Mouse (Mus musculus): ENCODE results near the gene Spop.

Gene Spop

DNA sequence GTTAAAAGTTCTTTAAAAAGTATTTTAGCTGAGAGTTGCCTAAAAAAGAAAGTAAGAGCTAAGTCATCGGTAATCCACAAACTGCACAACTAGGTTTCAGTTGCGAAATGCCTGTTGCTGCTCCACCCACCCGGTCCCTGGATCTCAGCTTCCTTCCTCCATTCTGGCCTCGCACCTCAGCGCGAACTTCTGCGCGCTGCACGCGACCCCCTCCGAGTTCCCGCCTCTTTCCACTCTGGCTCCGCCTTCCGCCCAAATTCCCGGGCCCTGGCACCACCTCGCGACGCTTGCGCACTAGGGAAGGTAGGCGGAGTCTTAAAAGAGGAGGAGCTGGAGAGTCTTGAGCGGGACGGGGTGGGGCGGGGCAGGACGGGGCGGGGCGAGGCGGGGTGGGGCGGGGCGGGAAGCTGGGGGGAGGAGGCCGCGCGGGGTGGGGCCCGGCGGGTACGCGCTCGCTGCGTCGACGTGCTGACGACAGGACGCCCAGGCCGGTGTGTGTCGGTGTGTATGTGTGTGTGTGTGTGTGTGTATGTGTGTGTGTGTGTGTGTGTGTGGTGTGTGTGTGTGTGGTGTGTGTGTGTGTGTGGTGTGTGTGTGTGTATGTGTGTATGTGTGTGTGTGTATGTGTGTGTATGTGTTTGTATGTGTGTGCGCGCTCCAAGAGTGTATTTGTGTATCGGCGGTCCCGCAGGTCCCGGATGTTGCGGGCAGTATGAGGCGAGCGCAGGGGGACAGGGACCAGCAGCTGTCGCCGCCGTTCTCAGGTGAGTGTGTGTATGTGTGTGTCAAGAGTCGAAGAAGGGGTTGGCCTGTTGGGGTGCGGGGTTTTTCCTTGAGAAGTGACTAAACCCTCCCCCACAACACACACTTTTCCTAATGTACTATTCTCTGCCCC, at the start of gene Spop:
Gene Spop, plus strand, starts transcription at position 440 of the 895 bp plus-strand sequence.
- DNase-seq (ENCODE audit: low spot score in 2 of 2) = peak; percentile 92 to 94

DNA sequence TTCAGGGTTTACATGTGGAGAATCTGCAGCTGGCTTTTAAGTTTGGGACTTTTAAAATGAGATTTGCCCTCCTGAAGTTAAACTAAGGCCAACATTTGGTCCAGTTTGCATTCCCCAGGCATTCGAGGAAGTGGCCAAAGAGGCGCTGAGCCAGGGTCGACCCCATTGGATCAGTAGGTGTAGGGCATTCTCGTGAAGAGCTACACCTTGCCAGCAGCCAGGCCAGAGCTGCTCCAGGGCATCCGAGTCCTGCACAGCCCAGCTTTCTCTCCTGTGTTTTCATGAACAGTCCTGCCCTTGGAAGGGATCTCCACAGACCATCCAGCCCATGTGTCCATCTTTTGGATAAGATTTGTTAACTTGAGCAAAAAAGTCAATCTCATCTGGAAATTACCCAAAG, 49.5 kb upstream of the Spop start:
- no peak for DNase-seq (ENCODE audit: low spot score in 2 of 2)

DNA sequence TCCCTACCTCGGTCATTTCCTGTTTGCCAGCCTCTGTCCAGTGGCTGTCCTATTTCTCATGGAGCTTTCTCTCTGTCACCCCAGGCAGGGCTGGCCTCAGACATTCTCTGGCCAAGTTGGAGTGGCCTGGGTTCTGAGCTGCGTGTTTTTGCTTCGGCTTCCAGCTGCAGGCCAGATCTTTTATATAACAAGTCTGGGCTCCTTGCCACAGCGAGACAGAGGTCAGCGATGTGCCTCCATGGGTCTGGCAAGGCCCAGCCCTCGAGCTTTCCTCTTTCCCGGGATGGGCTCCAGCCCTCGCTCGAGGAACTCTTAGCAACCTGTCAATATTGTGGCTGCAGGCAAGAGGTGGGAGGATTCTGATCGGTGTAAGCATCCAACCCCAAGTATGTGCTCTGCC, 48.3 kb upstream of the Spop start:
- DNase-seq (ENCODE audit: low spot score in 2 of 2) = no peak

DNA sequence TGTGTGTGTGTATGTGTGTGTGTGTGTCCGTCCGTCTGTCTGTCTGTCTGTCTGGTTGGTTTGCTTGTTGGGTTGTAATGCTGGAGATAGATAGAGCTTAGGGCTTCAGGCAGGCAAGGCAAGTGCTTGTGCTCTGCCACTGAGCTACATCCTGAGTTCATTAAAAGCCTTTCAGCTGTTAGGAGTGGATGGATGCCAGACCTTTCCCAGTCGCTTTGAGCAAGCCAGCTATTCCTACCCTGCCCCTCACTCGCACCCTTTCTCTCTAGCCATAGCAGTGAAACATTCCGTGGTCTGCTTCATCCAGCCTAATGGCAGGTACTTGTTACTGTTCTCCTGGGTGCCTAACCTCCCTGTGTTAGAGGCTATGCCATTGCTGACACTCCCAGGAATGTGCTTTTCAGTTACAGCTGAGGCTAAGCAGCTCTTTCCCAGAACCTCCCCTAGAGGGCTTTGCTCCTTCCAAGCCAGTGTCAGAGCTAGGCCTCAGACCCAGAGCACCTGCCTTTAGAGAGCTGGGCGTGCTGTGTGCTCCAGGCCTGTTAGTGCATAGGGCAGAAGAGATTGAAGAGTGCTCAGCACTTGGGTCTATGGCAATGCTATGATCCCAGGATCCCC, 47.5 kb upstream of the Spop start:
- no peak for DNase-seq (ENCODE audit: low spot score in 2 of 2)

DNA sequence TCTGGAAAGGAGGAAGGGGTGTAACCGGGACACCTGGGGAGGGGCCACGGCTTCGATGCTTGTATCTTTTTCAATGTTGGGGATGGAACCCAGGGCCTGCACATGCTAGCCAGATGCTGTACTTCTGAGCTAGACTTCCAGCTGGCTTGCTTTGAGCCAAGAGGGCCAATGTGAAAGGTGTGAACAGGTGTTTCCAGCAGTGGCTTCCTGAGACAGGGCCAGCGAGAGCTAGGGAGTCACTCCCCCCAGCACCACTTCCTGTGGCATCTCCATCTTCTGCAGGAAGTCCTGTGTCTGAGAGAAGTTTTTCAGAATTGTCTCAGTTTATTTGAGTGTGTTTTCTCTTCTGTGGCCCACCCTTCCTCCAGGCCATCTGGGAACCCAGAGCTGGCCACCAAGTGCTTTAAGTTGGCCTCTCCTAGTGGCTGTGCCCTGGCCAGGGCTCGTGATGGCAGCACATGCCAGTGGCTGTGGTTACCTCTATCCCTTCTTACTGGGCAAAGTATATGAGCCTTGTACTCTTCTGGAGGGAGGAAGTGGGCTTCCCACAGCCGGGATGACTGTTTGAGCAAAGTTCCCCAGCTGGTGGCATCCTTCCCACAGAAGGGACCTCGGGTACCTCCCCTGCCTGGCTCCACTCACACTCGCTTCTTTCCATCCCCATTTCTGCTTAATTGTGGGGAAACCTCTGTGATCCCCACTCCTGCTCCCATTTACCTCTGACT, 46.7 kb upstream of the Spop start:
- peak; percentile 21 to 34 for DNase-seq (ENCODE audit: low spot score in 2 of 2)

DNA sequence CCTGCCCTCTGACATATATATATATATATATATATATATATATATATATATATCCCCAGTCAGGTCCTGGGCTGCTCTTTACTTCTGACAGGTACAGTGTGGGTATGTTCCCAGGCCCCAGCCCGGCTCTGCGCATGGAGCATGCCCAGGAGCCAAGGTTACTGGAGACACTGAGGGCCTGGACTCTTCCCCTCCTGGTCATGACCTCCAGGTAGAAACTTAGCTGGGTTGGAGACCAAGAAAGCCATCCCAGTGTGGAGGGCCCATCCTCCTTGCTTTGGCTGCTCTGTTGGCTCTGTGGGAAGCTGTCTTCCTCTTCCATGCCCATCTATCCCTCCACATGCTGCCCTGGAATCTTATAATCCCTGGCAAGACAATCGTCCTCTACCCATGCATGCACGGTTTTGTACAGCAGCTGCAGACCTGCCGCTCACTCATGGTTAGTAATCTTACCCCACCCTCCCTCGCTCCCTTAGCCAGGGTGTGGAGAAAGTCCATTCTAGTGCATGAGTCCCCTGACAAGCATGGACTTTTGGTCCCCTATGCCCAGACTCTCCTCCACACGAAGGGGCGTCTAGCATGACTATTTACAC, 45.6 kb upstream of the Spop start:
- DNase-seq (ENCODE audit: low spot score in 2 of 2) = no peak

DNA sequence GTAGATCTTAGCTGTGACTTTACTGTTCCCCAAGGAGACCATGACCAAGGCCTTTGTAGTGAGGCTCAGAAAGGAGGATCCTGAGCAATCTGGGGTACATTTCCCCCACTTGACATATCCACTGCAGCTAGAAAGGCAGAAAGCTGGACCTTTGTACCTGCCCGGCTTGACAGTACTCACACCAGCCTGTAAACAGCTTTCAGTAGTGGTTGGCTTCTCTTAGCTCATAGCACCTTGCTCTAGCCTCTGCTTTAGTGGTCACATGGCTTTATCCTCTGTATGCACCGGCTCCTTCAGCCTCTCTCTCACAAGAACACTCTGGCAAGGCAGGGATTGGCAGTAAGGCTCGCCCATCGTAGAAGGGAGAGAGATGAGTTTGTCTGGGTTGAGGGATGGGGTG, 45.0 kb upstream of the Spop start:
- DNase-seq (ENCODE audit: low spot score in 2 of 2) = no peak

DNA sequence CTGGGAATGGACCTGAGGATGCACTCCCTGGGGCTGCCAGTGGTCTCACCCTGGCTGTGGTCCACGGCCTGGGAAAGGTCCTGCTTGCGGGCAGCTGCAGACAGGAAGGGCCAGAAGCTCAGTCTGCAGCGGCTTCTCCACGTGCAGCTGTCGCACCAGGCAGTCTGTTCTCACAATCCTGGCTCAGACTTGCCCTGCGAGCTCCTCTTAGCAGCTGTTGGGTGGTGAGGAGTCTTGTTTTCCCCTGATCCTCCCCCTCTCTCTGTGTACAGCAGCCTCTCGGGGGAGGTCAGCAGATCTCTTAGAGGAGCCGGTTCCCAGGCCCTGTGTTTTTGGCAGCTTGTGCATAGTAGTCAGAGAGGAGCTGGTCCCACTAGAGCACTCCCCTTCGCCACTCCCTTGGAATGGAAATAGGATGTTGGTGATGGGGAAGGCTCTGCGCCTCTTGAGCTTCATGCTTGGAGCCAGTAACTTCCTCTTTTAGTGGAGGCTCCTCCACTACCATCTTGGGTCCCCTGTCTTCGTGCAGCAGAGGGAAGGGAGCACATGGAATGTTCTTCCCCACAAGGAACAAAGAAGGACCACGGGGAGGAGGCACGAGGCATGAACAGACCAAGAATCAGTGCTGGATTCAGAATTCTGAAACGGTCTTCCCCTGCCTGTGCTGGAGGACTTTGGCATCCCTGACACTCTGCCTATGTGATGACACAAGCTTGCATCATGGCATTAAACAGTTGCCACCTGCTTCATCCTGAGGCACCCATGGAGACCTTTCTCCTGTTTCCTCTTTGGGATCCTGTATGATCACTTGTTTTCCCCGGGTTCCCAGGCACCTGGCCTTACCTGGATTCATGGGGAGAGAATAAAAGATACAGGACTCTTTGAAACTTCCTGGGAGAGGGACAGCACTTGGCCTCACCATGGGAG, 43.7 kb upstream of the Spop start:
- DNase-seq (ENCODE audit: low spot score in 2 of 2) = no peak

DNA sequence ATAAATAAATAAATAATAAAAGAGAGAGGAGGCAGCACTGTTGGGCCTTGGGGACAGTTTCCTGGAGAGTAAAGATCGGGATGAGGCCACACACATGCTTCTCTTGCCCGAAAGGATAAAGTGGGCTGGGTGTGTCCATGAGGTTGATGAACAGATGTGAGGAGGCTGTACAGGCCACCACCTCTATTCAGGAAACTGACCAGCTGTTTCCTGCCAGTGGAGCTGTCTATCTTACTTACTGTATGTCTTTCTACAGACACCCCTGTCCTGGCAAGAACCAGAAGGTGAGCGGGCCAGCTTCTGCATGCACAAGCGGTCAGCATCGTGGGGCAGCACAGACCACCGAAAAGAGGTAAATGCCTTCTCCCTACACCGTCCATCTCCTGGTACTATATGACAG, 42.7 kb upstream of the Spop start:
- no peak for DNase-seq (ENCODE audit: low spot score in 2 of 2)

DNA sequence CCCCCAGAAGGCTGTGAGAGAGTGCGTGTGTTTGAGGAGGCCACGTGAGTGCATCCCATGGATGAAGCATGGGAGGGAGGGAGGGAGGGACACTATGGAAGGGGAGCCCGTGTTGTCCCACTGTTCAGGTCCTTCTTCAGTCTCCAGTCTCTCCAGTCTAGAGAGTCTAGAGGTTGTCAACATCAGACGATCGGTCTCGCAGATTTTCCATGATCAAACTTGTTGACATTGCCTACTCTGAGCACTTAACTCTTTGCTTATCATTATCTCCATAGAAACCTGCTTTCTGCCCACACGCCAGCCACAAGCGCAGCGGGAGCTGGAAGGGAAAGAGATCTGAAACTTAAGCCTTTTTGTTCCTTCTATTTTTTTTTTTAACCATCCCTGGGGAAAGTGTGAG, 35.0 kb upstream of the Spop start:
- DNase-seq (ENCODE audit: low spot score in 2 of 2) = no peak

DNA sequence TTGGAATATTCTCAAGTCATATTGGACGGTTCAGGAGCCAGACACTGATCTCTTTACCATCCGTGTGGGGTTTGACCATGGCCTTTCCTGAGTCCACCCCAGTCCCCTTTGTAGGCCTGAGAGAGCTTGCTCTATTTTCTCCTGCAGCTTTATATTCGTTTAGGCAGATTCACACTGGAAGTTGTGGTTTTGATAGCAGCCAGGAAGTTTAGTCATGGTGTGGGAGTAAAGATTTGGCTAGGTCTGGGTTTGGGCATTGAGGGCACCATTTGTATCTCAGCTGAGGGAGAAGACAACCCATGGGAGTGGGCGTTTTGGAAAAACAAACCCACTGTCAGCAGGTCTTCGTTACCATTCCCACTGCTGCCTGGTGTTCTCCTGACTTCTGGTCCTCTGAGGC, 34.3 kb upstream of the Spop start:
- no peak for DNase-seq (ENCODE audit: low spot score in 2 of 2)

DNA sequence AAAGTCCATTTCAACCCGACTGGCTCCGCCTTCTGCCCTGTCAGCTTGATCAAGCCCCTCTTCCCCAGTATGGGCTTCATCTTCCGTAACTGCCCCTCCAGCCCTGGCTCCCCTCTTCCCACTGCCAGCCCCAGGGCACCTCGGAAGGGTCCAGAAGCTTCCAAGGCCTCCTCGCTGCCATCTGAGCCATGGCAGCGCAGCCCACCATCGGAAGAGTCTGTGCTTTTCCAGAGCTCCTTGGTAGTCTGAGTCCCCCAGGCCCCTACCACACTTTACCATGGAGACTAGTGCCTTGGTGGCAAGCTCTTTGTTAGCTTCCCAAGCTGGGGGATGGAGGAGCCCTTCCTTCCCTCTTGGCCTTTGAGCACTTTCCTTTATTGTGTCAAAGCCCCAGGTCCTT, 33.2 kb upstream of the Spop start:
- DNase-seq (ENCODE audit: low spot score in 2 of 2) = no peak

DNA sequence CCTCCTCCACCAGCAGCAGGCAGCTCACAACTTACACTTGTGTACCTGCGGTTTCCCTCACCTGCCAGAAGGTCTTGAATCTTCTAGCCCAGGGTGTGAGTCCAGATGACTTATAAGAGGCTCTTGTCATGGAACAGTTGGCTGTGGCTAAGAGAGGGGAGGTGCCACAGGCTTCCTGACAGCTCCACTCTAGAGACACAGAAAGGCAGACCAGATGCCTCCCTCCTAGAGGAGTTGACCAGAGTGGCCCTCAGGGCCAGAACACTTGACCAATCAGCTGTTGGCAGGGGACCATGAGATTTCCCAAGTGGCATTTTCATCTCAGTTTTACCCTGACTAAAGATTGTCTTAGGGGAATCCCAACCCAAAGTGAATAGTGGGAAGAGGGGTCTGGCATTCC, 32.7 kb upstream of the Spop start:
- DNase-seq (ENCODE audit: low spot score in 2 of 2) = no peak

DNA sequence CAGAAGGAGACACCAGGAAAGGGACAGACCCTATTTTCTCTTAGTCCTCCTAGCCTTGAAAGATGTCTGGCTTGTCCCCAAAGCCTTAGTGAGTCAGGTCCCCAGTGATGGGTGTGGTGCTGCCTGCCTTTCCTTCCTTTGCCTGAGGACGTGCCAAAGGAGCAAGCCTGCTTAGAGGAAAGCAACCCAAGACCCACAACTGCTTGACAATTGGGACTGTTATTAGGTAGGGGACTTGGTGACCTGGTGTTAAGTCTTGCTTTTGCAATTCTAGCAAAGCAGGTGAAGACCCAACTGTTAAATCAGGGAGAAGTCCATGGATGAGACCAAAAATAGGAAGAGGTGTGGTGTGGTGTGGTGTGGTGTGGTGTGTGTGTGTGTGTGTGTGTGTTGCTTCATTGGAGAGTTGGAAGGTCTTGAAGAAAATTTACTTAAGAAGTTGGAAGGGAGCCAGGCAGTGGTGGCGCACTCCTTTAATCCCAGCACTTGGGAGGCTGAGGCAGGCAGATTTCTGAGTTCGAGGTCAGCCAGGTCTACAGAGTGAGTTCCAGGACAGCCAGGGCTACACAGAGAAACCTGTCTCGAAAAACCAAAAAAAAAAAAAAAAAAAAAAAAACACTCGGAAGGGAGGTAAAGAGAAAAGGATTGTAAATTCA, 30.4 kb upstream of the Spop start:
- DNase-seq (ENCODE audit: low spot score in 2 of 2) = no peak

DNA sequence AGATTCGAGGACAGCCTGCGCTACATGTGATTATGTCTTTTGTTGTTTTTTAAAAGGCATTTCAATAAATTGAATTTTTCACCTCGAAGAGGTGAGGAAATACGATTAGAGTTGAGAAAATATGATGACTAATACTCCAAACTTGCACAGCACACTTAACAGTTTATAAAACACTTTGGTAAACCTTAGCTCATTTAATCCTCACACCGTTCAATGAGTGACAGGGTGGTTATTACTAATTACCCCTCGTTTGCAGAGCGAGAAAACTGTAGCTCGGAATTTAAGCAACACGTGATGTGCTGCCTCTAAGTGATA, 29.9 kb upstream of the Spop start:
- no peak for DNase-seq (ENCODE audit: low spot score in 2 of 2)

DNA sequence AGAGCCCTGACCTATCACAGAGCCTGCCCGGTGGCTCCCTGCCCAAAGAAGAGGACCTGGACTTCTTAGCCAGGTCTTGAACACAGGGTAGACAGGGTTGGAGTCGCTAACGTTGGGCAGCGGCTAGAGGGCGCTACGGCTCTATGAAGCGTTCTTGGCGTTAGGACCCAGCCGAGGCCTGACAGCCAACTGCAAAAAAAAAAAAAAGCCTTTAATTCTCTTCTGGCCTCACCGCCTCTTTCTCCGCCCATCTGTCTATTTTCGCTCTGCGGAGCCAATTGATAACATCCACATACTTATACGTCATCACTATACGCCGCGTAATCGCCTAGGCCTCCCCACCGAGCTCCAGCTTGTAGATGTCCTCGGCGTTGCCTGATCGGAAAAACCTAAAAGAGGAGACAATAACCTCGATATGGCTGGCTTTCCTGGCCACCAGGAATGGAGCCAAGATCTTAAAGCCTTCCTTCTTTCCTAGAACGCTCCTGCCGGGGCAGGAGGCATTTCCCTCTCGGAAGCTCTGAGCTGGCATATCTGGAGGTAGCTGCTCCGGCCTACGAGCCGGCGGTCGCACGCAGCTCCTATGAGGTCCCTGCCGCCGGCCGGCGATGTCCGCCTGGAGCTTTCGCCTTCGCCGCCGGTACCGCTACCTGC, 29.4 kb upstream of the Spop start, which contains the start of gene Slc35b1:
Gene Slc35b1, plus strand, starts transcription at position 374 of the 654 bp plus-strand sequence.
- DNase-seq (ENCODE audit: low spot score in 2 of 2) = peak; percentile 97

DNA sequence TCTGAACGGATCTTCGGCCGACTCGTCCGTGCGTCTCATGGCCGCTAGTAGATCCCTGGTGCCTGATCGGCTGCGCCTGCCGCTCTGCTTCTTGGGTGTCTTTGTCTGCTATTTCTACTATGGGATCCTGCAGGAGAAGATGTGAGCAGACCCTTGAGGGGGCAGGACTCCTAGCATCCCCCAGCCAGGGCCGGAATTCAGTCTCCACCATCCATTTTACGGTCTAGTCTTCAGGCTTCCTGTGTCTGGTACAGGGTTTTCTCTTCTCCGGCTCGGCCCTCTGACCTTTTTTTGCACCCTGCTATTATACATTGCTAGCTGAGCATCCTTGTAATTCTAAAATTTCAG, 28.9 kb upstream of the Spop start:
- DNase-seq (ENCODE audit: low spot score in 2 of 2) = no peak

DNA sequence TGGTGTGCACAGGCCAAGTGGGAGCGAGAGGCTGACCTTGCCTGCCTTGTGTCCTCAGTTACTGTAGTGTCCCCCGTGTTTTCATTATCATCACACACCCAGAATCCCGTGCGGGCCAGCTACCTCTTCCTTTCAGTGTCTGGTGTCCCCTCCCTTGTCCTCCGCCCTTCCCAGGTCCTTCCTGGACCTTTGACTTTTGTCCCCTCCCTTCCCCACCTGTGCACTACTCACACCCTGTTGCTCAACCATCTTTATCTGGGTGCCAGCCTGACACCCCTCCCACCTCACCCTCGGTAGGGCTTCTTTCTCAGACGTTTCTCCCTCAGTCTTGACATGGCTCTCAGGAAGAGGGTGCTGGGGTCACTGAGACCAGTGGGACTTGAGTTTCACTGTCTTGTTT, 26.5 kb upstream of the Spop start:
- no peak for DNase-seq (ENCODE audit: low spot score in 2 of 2)

DNA sequence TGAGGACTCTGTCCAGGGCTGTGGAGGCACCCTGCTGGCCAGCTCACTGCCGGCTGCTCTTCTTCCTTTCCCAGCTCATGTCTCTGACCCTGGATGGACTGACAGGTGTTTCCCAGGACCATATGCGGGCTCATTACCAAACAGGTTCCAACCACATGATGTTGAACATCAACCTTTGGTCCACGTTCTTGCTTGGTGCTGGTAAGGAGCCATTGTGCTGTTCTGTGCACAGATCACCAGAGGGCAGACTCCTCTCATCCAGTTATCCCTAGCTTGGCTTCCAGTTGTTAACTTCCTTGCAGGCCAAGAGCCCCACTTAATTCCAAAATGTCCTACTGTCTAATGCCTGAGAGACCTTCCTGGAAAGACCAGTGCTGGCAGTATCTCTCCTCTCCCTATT, 24.9 kb upstream of the Spop start:
- DNase-seq (ENCODE audit: low spot score in 2 of 2) = no peak

DNA sequence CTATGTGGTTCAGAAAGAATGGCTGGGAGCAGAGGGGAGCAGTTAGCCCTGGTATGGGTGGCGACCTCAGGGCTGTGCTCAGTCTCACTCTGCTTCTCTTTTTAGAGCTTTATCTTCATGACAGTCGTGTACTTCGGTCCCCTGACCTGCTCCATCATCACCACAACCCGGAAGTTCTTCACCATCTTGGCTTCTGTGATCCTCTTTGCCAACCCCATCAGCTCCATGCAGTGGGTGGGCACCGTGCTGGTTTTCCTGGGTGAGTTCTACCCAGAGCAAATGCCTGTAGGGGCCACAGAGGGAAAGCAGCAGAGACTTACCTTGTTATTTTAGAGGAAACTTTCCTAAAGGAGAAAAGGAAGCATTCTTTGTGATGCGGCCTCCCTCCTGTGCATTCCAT, 23.5 kb upstream of the Spop start:
- no peak for DNase-seq (ENCODE audit: low spot score in 2 of 2)

All from natural killer cell, adult 2 months (primary cell).